Mouse (Mus musculus) small intestine, adult 2 months (tissue): ENCODE data around the gene Nop14. TPM values are rescaled to one million over a fixed set of nuclear protein-coding genes. Genes with fewer than 3 reads are reported as not detected.

ENCODE experiments used
- H3K27ac ChIP-seq: fragments of 200-500 bp; 2 replicates; pipeline ENCODE4 v1.5.1; 2012; ENCODE audit warnings: low read depth, low read length, control low read depth, inconsistent platforms; ENCODE audit not compliant: insufficient read depth
- H3K27me3 ChIP-seq: fragments of 200-500 bp; 2 replicates; pipeline ENCODE4 v1.6.1; 2012; ENCODE audit warnings: mild to moderate bottlenecking, moderate library complexity, low read length, inconsistent platforms; ENCODE audit not compliant: control insufficient read depth, insufficient read depth
- H3K36me3 ChIP-seq: fragments of 200-500 bp; 2 replicates; pipeline ENCODE4 v1.6.1; 2012; ENCODE audit warnings: mild to moderate bottlenecking, low read length, control low read depth, inconsistent platforms; ENCODE audit not compliant: control insufficient read depth, insufficient read depth
- H3K4me1 ChIP-seq: fragments of 200-500 bp; 2 replicates; pipeline ENCODE4 v1.6.1; 2012; ENCODE audit warnings: low read length, inconsistent platforms, mixed read lengths; ENCODE audit not compliant: control insufficient read depth, insufficient read depth, insufficient read length
- H3K4me3 ChIP-seq: fragments of 200-500 bp; 2 replicates; pipeline ENCODE4 v1.5.1; 2012; ENCODE audit warnings: low read depth, mild to moderate bottlenecking, control low read depth, inconsistent platforms, low read length, moderate library complexity
- CTCF ChIP-seq: fragments of 200-500 bp; IDR thresholded peaks from 2 replicates; pipeline ENCODE4 v1.5.1; 2012; ENCODE audit warnings: low read depth, mild to moderate bottlenecking, control low read depth, inconsistent platforms, low read length, moderate library complexity, mixed read lengths; ENCODE audit not compliant: insufficient replicate concordance, insufficient read length; ENCODE audit errors: extremely low read depth
- POLR2A ChIP-seq: fragments of 200-500 bp; IDR thresholded peaks from 2 replicates; pipeline ENCODE4 v1.6.1; 2012; ENCODE audit warnings: low read depth, mild to moderate bottlenecking, control low read depth, inconsistent platforms, low read length, moderate library complexity
- WGBS: fragments of 180-500 bp; shearing (Covaris S2); methylation state at CpG from one replicate; pipeline ENCODE4 v1.1.7; 2018; 5-methylcytosine and 5-hydroxymethylcytosine counted together
- polyA plus RNA-seq: library from polyadenylated mRNA; depleted of rRNA; stranded (reverse); fragments of >200 nt; gene quantifications from 2 replicates; pipeline ENCODE4 v1.2.3, GENCODE M21; 2012; rRNA removed

The Nop14 gene
- 2.8 and 4.4 TPM in 2 replicates for polyA plus RNA-seq

DNA sequence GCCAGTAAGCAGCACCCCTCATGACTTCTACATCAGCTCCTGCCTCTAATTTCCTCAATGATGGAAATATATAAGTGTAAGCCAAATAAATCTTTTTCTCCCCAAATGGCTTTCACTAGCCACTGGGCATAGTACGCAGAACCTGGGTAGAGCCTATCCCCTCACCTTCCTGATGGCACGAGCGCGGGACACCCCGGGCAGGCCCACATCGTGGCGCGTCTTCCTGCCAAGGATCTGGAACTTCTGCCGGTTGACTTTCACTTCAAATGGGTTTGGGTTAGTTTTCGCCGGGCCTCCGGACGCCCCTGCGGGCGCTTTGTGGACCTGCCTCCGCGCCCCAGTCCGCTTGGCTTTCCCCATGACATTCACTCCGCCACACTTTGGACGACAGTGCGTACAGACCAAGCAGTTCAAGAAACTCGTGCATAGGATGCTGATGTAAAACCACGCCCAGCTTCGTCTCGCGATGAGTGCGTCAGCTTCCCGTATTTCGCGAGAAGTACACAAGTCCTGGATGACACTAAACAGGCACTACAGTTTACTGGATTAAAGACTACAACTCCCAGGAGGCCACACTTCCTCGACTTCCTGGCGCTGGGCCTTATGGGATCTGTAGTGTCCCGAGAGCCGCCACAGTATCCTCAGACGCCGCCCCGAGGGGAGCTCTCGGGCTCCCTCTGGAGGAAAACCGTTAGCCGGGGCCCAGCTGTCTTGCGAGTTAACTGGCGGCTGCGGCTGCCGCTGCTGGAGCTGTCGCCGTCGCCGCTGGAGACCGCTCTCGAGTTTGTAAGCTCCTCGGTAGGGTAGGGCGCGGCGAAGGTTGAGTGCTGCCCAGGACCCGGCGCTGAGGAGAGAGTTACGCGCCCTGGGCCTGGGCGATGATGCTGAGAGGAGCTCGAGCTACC is at the start of gene Nop14, which contains the start of gene Grk4:
Nop14 (minus strand) TSS at position 463 of the 905 bp plus-strand sequence.
Grk4 (plus strand) TSS at position 694 of the 905 bp plus-strand sequence.
- TF ChIP-seq CTCF (peak; percentile 90), POLR2A (peak; percentile 74)
- Histone ChIP-seq H3K4me1 (no peaks in the 10 kb centered on the region; the same call in 1 of the 2 replicates), H3K36me3 (peaks cover 11% of the 10 kb centered on the region), H3K27ac (peak within 1 kb of the TSS; percentile 65), H3K4me3 (peak within 1 kb of the TSS; percentile 84), H3K27me3 (no peaks in the 10 kb centered on the region)
- WGBS = under 1% methylated on average over 60 of the region's 60 CpGs

DNA sequence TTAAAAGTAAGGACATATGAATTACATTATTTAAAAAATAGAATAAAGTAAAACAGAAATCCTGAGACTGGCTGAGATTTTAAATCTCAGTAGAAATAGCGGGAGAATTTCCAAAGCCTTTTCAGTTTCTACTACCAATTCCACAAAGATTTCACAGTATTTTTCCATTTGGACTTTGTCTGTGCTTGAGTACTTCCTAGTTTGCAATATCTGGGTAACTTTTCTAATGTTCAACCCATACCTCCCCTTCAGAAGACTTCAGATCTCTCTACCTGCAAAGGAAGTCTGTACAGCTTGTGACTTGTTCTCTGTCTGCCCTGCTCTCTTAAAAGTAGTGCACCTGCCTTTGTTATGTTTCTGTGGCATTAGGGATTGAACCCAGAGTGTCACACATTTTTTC is 48.5 kb upstream of the Nop14 start:
- 86% methylated on average over 1 of the region's 1 CpGs for WGBS
- no peaks in the 10 kb centered on the region for H3K36me3 ChIP-seq
- TF ChIP-seq POLR2A = no peak
- no peak for TF ChIP-seq CTCF

DNA sequence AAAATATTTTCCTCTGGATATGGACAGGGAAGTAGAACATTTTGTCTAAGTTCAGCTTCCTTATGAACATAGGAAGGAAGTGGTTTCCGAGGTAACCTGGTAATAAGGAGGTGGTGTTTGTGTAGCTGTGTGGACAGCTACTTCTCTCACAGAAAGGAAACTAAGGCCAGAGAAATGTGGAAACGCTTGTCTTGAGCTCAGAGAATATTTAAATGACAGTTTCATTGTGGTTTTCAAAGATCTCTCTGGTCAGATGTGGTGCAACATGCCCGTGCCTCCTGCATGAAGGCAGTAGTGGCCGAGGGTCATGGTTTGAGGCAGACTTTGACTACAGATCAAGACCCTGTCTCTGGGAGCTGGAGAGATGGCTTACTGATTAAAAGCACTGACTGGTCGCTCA is 35.6 kb upstream of the Nop14 start:
- H3K27ac ChIP-seq = no peak overlapping the region
- TF ChIP-seq CTCF (no peak), POLR2A (no peak)
- 70% methylated on average over 5 of the region's 5 CpGs for WGBS
- no peaks in the 10 kb centered on the region for H3K4me1 ChIP-seq
- no peaks in the 10 kb centered on the region for H3K36me3 ChIP-seq
- no peaks in the 10 kb centered on the region for H3K27me3 ChIP-seq
- H3K4me3 ChIP-seq = no peak overlapping the region

More for the DNA sequence above, 48.5 kb upstream of the Nop14 start:
- Histone ChIP-seq H3K27ac (no peak overlapping the region), H3K27me3 (no peaks in the 10 kb centered on the region), H3K4me1 (no peaks in the 10 kb centered on the region), H3K4me3 (no peak overlapping the region)

DNA sequence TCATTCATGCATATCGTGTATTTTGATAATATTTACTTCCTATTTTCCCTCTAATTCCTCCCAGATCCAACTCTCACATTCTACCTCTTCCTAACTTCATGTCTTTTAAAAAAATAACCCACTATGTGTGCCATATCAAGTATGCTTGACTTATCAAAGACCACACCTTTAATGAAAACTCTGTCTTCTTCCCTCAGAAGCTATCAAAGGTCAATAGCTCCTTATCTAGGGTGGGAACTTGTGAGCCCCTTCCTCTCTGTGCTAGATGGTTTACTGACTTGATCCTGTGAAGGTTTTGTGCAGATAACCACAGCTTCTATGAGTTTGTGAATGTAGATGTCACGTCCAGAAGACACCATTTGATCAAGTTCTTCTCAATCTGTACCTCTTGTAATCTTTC is 32.8 kb upstream of the Nop14 start:
- 71% methylated on average over 2 of the region's 2 CpGs for WGBS
- Histone ChIP-seq H3K4me3 (no peak overlapping the region), H3K27ac (no peak overlapping the region), H3K27me3 (no peaks in the 10 kb centered on the region), H3K4me1 (no peaks in the 10 kb centered on the region), H3K36me3 (no peaks in the 10 kb centered on the region)
- TF ChIP-seq POLR2A = no peak
- no peak for TF ChIP-seq CTCF

DNA sequence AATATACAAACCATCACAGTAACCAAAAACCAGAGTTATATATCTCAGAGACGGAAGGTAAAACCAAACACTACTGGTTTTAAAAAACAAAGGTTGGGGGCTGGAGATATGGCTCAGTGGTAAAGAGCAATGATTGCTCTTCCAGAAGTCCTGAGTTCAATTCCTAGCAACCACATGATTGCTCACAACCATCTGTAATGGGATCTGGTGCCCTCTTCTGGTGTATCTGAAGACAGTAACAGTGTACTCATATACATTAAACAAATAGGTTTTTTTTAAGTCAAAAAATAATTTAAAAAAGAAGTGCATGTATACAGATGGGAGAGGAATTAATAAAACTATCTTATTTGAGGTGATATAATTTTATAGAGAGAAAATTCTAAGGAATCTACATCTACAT is 29.9 kb upstream of the Nop14 start:
- no peak for TF ChIP-seq CTCF
- TF ChIP-seq POLR2A = no peak
- Histone ChIP-seq H3K27me3 (no peaks in the 10 kb centered on the region), H3K36me3 (no peaks in the 10 kb centered on the region), H3K27ac (no peak overlapping the region), H3K4me3 (no peak overlapping the region), H3K4me1 (no peaks in the 10 kb centered on the region)
- 96% methylated on average over 1 of the region's 1 CpGs for WGBS

DNA sequence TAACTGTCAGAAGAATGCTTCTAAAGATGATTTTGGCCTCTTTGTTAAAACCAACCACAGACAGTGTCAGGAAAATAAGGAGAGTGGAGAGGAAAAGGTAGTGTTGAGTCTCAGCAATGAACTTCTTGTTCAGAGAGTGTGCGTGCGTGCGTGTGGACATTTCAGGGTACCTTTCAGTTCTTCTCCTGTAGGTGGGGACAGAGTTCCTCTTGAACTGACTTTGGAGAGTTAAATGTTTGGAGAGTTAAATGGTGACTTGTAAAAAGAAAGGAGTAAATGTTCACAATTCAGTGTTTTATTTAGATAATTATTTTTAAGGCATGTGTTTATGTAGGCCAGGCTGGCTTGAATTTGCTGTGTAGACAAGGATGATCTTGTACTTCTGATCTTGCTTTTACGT is 10.3 kb upstream of the Nop14 start:
- 96% methylated on average over 4 of the region's 4 CpGs for WGBS
- H3K4me1 ChIP-seq = no peaks in the 10 kb centered on the region
- no peak overlapping the region for H3K4me3 ChIP-seq
- no peaks in the 10 kb centered on the region for H3K27me3 ChIP-seq
- no peak overlapping the region for H3K27ac ChIP-seq
- no peaks in the 10 kb centered on the region for H3K36me3 ChIP-seq
- TF ChIP-seq POLR2A = no peak
- no peak for TF ChIP-seq CTCF

DNA sequence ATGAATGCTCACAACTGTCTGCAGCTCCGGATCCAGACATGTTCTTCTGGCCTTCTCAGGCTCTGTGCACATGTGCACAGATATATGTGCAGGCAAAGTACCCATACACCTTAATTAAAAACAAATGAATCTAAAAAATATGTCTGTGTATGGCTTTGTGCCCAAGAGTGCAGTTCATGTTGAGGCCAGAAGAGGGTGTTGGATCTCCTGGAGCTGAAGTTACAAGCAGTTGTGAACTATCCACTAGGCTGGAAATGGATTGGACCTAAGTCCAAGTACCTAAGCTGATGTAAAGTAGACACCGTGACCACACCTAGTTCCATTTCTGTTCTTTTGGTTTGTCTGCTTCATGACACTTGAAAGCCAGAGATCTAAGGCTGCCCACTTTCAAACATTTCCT is 9.5 kb upstream of the Nop14 start:
- H3K4me3 ChIP-seq = no peak overlapping the region
- no peaks in the 10 kb centered on the region for H3K4me1 ChIP-seq
- 80% methylated on average over 2 of the region's 2 CpGs for WGBS
- no peaks in the 10 kb centered on the region for H3K36me3 ChIP-seq
- no peak overlapping the region for H3K27ac ChIP-seq
- TF ChIP-seq POLR2A (no peak), CTCF (no peak)
- H3K27me3 ChIP-seq = no peaks in the 10 kb centered on the region
